Mouse (Mus musculus) G1E (cell line): ENCODE data around the gene Arl16.

ENCODE experiments used
- POLR2AphosphoS5 ChIP-seq: IDR thresholded peaks from 2 replicates; pipeline ENCODE4 v1.6.1; 2012; ENCODE audit warnings: low read depth, low read length, inconsistent platforms; ENCODE audit not compliant: insufficient replicate concordance
- TAL1 ChIP-seq: conservative IDR thresholded peaks from 2 replicates; pipeline ENCODE4 v1.6.1; 2012; ENCODE audit warnings: low read depth, low read length, inconsistent platforms, mixed read lengths

DNA sequence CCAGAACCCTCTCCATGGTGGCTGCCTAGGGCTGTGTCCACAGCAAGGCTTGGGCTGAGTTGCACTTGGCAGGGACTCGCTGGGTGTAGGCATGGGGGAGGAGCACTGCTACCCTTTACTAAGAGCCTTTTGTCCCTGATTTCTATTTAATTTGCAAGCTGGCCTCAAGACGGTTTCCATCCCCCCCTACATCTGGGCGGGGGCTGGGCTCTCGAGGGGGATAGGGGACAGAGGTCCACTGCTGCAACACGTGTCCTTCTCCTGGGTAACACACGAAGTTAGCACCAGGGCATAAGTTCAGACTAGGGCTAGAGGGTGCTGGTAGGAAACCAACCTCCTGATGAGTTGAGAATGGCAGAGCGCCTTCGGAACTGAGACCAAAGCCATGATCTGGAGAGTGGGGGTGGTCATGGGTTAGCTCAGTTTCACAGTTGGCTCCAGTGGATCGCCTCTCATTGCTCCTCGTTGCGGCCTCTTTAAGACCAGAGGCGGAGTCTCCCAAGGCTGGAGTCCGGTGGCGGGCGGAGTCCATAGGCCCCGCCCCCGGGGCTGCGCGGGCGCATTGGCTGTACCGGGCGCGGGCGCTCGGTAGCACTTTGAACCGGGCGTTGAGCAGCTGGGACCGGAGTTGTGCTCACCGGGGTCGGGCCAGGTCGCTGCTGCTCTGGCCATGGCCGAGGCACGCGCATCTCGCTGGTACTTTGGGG is 24.1 kb upstream of the Arl16 start, which contains the start of gene Slc25a10:
- TF ChIP-seq POLR2AphosphoS5 (0 out of 2 replicates have a peak, but pooled peaks have one; percentile 53), TAL1 (no peak)
